Mouse (Mus musculus): ENCODE data around the gene Tmem97. TPM values are rescaled to one million over a fixed set of nuclear protein-coding genes. Genes with fewer than 3 reads are reported as not detected.
"Not testable (repeated sequence)": the region's sequence is repeated elsewhere in the genome, so short reads cannot be mapped to it uniquely, and the experiment has no call there.

The Tmem97 gene
- polyA plus RNA-seq, 1 experiment from 2014 or later = 75.1 TPM

DNA sequence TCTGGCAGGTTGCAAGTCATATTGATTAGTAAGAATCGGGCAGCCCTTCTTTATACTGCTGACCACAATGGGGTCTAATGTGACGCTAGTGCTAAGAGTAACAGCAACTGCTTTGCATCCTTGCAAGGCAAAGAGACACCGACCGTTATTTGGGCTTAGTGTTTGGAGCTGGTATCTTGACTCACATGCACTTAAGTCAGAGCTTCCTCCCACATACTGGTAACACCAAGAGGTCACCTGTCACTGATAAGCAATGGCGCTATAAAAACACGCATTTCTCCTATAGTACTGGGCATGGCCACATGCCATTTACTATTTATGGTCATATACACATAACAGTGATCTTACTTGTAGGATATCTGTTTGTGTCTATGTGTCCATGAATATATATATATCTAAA is 32.3 kb upstream of the Tmem97 start:
- H3K9me3 ChIP-seq (ENCODE audit: control insufficient read depth, low read length) = no peaks in the 10 kb centered on the region
- H3K27ac ChIP-seq (ENCODE audit: low read depth, low read length) = no peak overlapping the region
- ATAC-seq (ENCODE audit: insufficient read depth, low FRiP score, low TSS enrichment) = no peak
- H3K9ac ChIP-seq (ENCODE audit: low read length) = no peak overlapping the region
- peaks cover 5% of the 10 kb centered on the region; the same call in 1 of the 2 replicates for H3K36me3 ChIP-seq (ENCODE audit: control insufficient read depth, insufficient read depth, low read length)
- H3K4me2 ChIP-seq (ENCODE audit: low read depth) = no peak overlapping the region
- no peak for DNase-seq (ENCODE audit: low spot score)
- H3K27me3 ChIP-seq (ENCODE audit: control insufficient read depth, insufficient read depth, low read length) = no peaks in the 10 kb centered on the region
- WGBS = 95% methylated on average over 6 of the region's 6 CpGs
- no peak overlapping the region for H3K4me3 ChIP-seq (ENCODE audit: low read depth, low read length)
- H3K4me1 ChIP-seq (ENCODE audit: control insufficient read depth, insufficient read depth, low read length) = no peaks in the 10 kb centered on the region

DNA sequence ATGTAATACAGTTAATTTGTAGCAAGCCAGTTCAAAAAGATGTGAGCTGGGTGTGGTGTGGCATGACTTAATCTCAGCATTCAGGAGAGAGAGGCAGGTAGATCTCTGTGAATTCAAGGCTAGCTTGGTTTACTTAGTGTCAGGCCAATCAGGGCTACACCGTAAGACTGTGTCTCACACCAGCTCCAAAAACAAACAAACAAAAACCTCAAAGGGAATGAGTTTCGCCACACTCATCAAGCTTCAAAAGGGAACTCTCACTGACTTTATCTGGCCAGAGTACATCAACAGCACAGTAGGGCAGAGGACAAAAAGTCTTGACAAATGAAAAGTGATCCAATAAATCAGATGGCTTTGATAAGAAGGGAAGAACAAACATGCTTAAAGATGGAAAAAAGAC is 24.4 kb upstream of the Tmem97 start:
- 46% methylated on average over 2 of the region's 2 CpGs for WGBS
- no peaks in the 10 kb centered on the region for H3K4me1 ChIP-seq (ENCODE audit: control insufficient read depth, insufficient read depth, low read length)

GRCm38 (mm10) chr11:78574536-78574935 is 24.0 kb upstream of the Tmem97 start:
- WGBS = 75% methylated on average over 3 of the region's 3 CpGs
- Histone ChIP-seq H3K27ac (ENCODE audit: low read depth, low read length) (no peak overlapping the region), H3K4me3 (ENCODE audit: low read depth, low read length) (no peak overlapping the region), H3K27me3 (ENCODE audit: control insufficient read depth, insufficient read depth, low read length) (no peaks in the 10 kb centered on the region), H3K4me2 (ENCODE audit: low read depth) (no peak overlapping the region), H3K36me3 (ENCODE audit: control insufficient read depth, insufficient read depth, low read length) (no peaks in the 10 kb centered on the region; the same call in none of the 2 replicates), H3K9me3 (ENCODE audit: control insufficient read depth, low read length) (no peaks in the 10 kb centered on the region), H3K4me1 (ENCODE audit: control insufficient read depth, insufficient read depth, low read length) (no peaks in the 10 kb centered on the region), H3K9ac (ENCODE audit: low read length) (no peak overlapping the region)
- ATAC-seq (ENCODE audit: insufficient read depth, low FRiP score, low TSS enrichment) = no peak
- no peak for DNase-seq (ENCODE audit: low spot score)

More for the DNA sequence above, 24.4 kb upstream of the Tmem97 start:
- no peaks in the 10 kb centered on the region for H3K27me3 ChIP-seq (ENCODE audit: control insufficient read depth, insufficient read depth, low read length)
- DNase-seq (ENCODE audit: low spot score) = no peak
- no peak for ATAC-seq (ENCODE audit: insufficient read depth, low FRiP score, low TSS enrichment)
- no peak overlapping the region for H3K4me2 ChIP-seq (ENCODE audit: low read depth)
- H3K36me3 ChIP-seq (ENCODE audit: control insufficient read depth, insufficient read depth, low read length) = no peaks in the 10 kb centered on the region; the same call in none of the 2 replicates
- no peak overlapping the region for H3K27ac ChIP-seq (ENCODE audit: low read depth, low read length)
- H3K9ac ChIP-seq (ENCODE audit: low read length) = no peak overlapping the region
- no peak overlapping the region for H3K4me3 ChIP-seq (ENCODE audit: low read depth, low read length)
- no peaks in the 10 kb centered on the region for H3K9me3 ChIP-seq (ENCODE audit: control insufficient read depth, low read length)

- not testable (repeated sequence) for DNase-seq (ENCODE audit: low spot score); H3K4me2 ChIP-seq (ENCODE audit: low read depth); H3K4me1 ChIP-seq (ENCODE audit: control insufficient read depth, insufficient read depth, low read length); H3K27me3 ChIP-seq (ENCODE audit: control insufficient read depth, insufficient read depth, low read length); ATAC-seq (ENCODE audit: insufficient read depth, low FRiP score, low TSS enrichment); H3K27ac ChIP-seq (ENCODE audit: low read depth, low read length); H3K9ac ChIP-seq (ENCODE audit: low read length); H3K9me3 ChIP-seq (ENCODE audit: control insufficient read depth, low read length); H3K4me3 ChIP-seq (ENCODE audit: low read depth, low read length); H3K36me3 ChIP-seq (ENCODE audit: control insufficient read depth, insufficient read depth, low read length)
- 90% methylated on average over 3 of the region's 4 CpGs for WGBS
These were observed 23.5 kb upstream of the Tmem97 start for GRCm38 (mm10) chr11:78574031-78574430.

DNA sequence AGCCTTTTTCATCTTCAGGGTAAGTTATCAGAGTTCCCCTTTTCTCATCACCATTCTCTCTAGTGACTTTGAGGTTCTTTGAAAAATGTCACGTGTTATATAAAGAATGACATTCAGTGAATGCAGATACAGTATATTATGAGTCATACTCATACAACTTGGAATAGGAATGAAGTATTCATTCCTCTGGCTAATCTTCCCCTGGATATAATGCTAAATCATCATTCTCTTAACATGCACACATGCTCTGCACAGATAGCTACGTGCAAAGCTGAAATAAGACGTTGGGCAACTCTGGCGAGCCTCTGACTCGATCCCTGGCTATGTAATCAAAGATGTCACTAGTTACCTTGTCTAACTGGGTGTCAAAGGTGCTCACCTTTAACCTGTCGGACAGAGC is 21.3 kb upstream of the Tmem97 start:
- H3K4me1 ChIP-seq (ENCODE audit: control insufficient read depth, insufficient read depth, low read length) = no peaks in the 10 kb centered on the region
- no peak for ATAC-seq (ENCODE audit: insufficient read depth, low FRiP score, low TSS enrichment)
- 89% methylated on average over 6 of the region's 6 CpGs for WGBS

GRCm38 (mm10) chr11:78571441-78571840 is 20.9 kb upstream of the Tmem97 start:
- no peak overlapping the region for H3K9ac ChIP-seq (ENCODE audit: low read length)
- DNase-seq (ENCODE audit: low spot score) = no peak
- no peak overlapping the region for H3K27ac ChIP-seq (ENCODE audit: low read depth, low read length)
- no peaks in the 10 kb centered on the region for H3K4me1 ChIP-seq (ENCODE audit: control insufficient read depth, insufficient read depth, low read length)
- 94% methylated on average over 8 of the region's 8 CpGs for WGBS
- H3K4me3 ChIP-seq (ENCODE audit: low read depth, low read length) = no peak overlapping the region
- no peaks in the 10 kb centered on the region for H3K27me3 ChIP-seq (ENCODE audit: control insufficient read depth, insufficient read depth, low read length)
- no peaks in the 10 kb centered on the region for H3K9me3 ChIP-seq (ENCODE audit: control insufficient read depth, low read length)
- H3K36me3 ChIP-seq (ENCODE audit: control insufficient read depth, insufficient read depth, low read length) = no peaks in the 10 kb centered on the region; the same call in none of the 2 replicates
- no peak overlapping the region for H3K4me2 ChIP-seq (ENCODE audit: low read depth)
- no peak for ATAC-seq (ENCODE audit: insufficient read depth, low FRiP score, low TSS enrichment)

More for the DNA sequence above, 21.3 kb upstream of the Tmem97 start:
- H3K27me3 ChIP-seq (ENCODE audit: control insufficient read depth, insufficient read depth, low read length) = no peaks in the 10 kb centered on the region
- no peak overlapping the region for H3K9ac ChIP-seq (ENCODE audit: low read length)
- no peak for DNase-seq (ENCODE audit: low spot score)
- no peak overlapping the region for H3K4me3 ChIP-seq (ENCODE audit: low read depth, low read length)
- no peaks in the 10 kb centered on the region; the same call in none of the 2 replicates for H3K36me3 ChIP-seq (ENCODE audit: control insufficient read depth, insufficient read depth, low read length)
- H3K27ac ChIP-seq (ENCODE audit: low read depth, low read length) = no peak overlapping the region
- H3K9me3 ChIP-seq (ENCODE audit: control insufficient read depth, low read length) = no peaks in the 10 kb centered on the region
- no peak overlapping the region for H3K4me2 ChIP-seq (ENCODE audit: low read depth)

DNA sequence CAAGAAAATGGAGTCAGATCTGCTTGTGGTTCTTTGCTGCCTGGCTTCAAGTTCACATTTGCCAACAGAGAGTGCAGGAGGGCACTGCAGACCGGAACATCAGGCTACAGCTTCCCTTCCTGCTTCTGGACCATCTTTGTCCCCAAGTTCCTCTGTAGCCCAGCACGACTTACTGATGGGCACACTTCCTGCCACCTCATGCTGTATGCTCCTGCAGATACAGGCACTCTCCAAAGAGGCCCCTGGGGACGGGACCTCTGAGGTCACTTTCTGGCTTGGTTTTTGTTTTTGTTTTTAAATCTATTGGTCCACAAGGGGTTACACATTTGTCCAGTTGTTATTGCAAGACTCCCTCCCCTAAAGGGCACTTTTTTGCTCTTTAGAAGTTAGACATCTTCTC is 19.2 kb upstream of the Tmem97 start:
- Histone ChIP-seq H3K9ac (ENCODE audit: low read length) (no peak overlapping the region), H3K36me3 (ENCODE audit: control insufficient read depth, insufficient read depth, low read length) (no peaks in the 10 kb centered on the region; the same call in 1 of the 2 replicates), H3K27me3 (ENCODE audit: control insufficient read depth, insufficient read depth, low read length) (no peaks in the 10 kb centered on the region), H3K4me3 (ENCODE audit: low read depth, low read length) (no peak overlapping the region), H3K9me3 (ENCODE audit: control insufficient read depth, low read length) (no peaks in the 10 kb centered on the region), H3K27ac (ENCODE audit: low read depth, low read length) (no peak overlapping the region), H3K4me1 (ENCODE audit: control insufficient read depth, insufficient read depth, low read length) (no peaks in the 10 kb centered on the region), H3K4me2 (ENCODE audit: low read depth) (no peak overlapping the region)
- 67% methylated on average over 3 of the region's 3 CpGs for WGBS
- DNase-seq (ENCODE audit: low spot score) (no peak), ATAC-seq (ENCODE audit: insufficient read depth, low FRiP score, low TSS enrichment) (no peak)

GRCm38 (mm10) chr11:78568827-78569226 is 18.2 kb upstream of the Tmem97 start:
- H3K36me3 ChIP-seq (ENCODE audit: control insufficient read depth, insufficient read depth, low read length) = no peaks in the 10 kb centered on the region; the same call in 1 of the 2 replicates
- WGBS = 88% methylated on average over 10 of the region's 10 CpGs

DNA sequence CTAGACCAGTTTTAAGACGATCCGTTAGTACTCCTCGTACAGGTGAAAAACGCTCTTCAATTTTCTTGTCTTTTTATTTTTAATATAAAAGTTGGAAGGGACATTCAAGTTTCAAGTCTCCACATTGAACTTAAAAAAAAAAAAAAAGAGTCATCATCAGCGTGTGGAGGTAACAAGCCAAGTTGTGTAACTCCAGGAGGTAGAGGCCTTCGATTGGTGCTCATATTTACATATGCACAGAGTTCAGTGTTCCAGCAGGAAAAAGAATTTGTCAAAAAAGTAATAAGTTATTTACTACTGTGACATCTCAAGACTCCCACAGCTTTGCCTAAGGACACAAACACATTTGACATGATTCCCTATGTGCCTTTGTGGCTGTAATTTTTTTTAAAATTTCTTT is 17.0 kb upstream of the Tmem97 start:
- ATAC-seq (ENCODE audit: insufficient read depth, low FRiP score, low TSS enrichment) (no peak), DNase-seq (ENCODE audit: low spot score) (no peak)
- 92% methylated on average over 6 of the region's 6 CpGs for WGBS
- no peaks in the 10 kb centered on the region for H3K4me1 ChIP-seq (ENCODE audit: control insufficient read depth, insufficient read depth, low read length)
- no peak overlapping the region for H3K4me3 ChIP-seq (ENCODE audit: low read depth, low read length)
- H3K9me3 ChIP-seq (ENCODE audit: control insufficient read depth, low read length) = no peaks in the 10 kb centered on the region
- no peak overlapping the region for H3K27ac ChIP-seq (ENCODE audit: low read depth, low read length)
- H3K4me2 ChIP-seq (ENCODE audit: low read depth) = no peak overlapping the region
- H3K9ac ChIP-seq (ENCODE audit: low read length) = no peak overlapping the region
- no peaks in the 10 kb centered on the region; the same call in 1 of the 2 replicates for H3K36me3 ChIP-seq (ENCODE audit: control insufficient read depth, insufficient read depth, low read length)
- H3K27me3 ChIP-seq (ENCODE audit: control insufficient read depth, insufficient read depth, low read length) = no peaks in the 10 kb centered on the region

More at GRCm38 (mm10) chr11:78568827-78569226, 18.2 kb upstream of the Tmem97 start:
- no peaks in the 10 kb centered on the region for H3K4me1 ChIP-seq (ENCODE audit: control insufficient read depth, insufficient read depth, low read length)
- no peaks in the 10 kb centered on the region for H3K9me3 ChIP-seq (ENCODE audit: control insufficient read depth, low read length)
- no peak overlapping the region for H3K4me3 ChIP-seq (ENCODE audit: low read depth, low read length)
- no peak overlapping the region for H3K27ac ChIP-seq (ENCODE audit: low read depth, low read length)
- no peak overlapping the region for H3K9ac ChIP-seq (ENCODE audit: low read length)
- H3K4me2 ChIP-seq (ENCODE audit: low read depth) = no peak overlapping the region
- no peaks in the 10 kb centered on the region for H3K27me3 ChIP-seq (ENCODE audit: control insufficient read depth, insufficient read depth, low read length)
- no peak for DNase-seq (ENCODE audit: low spot score)
- ATAC-seq (ENCODE audit: insufficient read depth, low FRiP score, low TSS enrichment) = no peak
